Mouse (Mus musculus) lung, embryonic 15.5 days (tissue): ENCODE data around the gene Brsk2. TPM values are rescaled to one million over a fixed set of nuclear protein-coding genes. Genes with fewer than 3 reads are reported as not detected.
A peak's percentile ranks its signal among the peaks of the same experiment; 100 is the strongest.

Experiments
- ATAC-seq: fragments of 200-750 bp; cut with Nextera tagmentation; 2 replicates; pipeline ENCODE4 v1.8.0; 2017; ENCODE audit warnings: moderate number of reproducible peaks, borderline replicate concordance; ENCODE audit not compliant: low FRiP score, low TSS enrichment; ENCODE audit errors: extremely low read depth
- H3K27ac ChIP-seq: fragments of 300-500 bp; sonication (generic); 2 replicates; pipeline ENCODE4 v1.5.1; 2015; ENCODE audit warnings: moderate library complexity, mild to moderate bottlenecking, inconsistent platforms
- H3K27me3 ChIP-seq: fragments of 300-500 bp; sonication (generic); 2 replicates; pipeline ENCODE4 v1.6.1; 2015; ENCODE audit warnings: inconsistent platforms
- H3K36me3 ChIP-seq: fragments of 300-500 bp; sonication (generic); 2 replicates; pipeline ENCODE4 v1.6.1; 2015; ENCODE audit warnings: inconsistent platforms
- H3K4me1 ChIP-seq: fragments of 300-500 bp; sonication (generic); 2 replicates; pipeline ENCODE4 v1.6.1; 2015; ENCODE audit warnings: inconsistent platforms
- H3K4me2 ChIP-seq: fragments of 300-500 bp; sonication (generic); 2 replicates; pipeline ENCODE4 v1.6.1; 2015; ENCODE audit warnings: inconsistent platforms, mild to moderate bottlenecking, moderate library complexity
- H3K4me3 ChIP-seq: fragments of 300-500 bp; sonication (generic); 2 replicates; pipeline ENCODE4 v1.5.1; 2015; ENCODE audit warnings: mild to moderate bottlenecking, inconsistent platforms
- H3K9ac ChIP-seq: fragments of 300-500 bp; sonication (generic); 2 replicates; pipeline ENCODE4 v1.6.1; 2015; ENCODE audit warnings: inconsistent platforms
- H3K9me3 ChIP-seq: fragments of 300-500 bp; sonication (generic); 2 replicates; pipeline ENCODE4 v1.6.1; 2016; ENCODE audit warnings: inconsistent platforms
- WGBS: fragments of 180-500 bp; shearing (Covaris S2); methylation state at CpG from one replicate; pipeline ENCODE4 v1.1.7; 2015; 5-methylcytosine and 5-hydroxymethylcytosine counted together
- polyA plus RNA-seq: library from polyadenylated mRNA; unstranded; fragments of >200 nt; fragmentation: Nextera tagmentation; extraction: Ambion mirVana; gene quantifications from 2 replicates; pipeline ENCODE4 v1.2.1, GENCODE M21; 2015

The Brsk2 gene
- polyA plus RNA-seq, 1 experiment from 2014 or later: 0.69 TPM

GRCm38 (mm10) chr7:141991183-141991582 lies 41.6 kb downstream of the Brsk2 start:
- no peak overlapping the region for H3K4me3 ChIP-seq
- no peaks in the 10 kb centered on the region for H3K9me3 ChIP-seq
- H3K27ac ChIP-seq: no peak overlapping the region
- no peaks in the 10 kb centered on the region for H3K4me1 ChIP-seq
- no peak overlapping the region for H3K9ac ChIP-seq
- no peak for ATAC-seq
- H3K4me2 ChIP-seq: no peak overlapping the region
- H3K27me3 ChIP-seq: no peaks in the 10 kb centered on the region
- 54% methylated on average over 2 of the region's 2 CpGs for WGBS
- H3K36me3 ChIP-seq: no peaks in the 10 kb centered on the region

GRCm38 (mm10) chr7:141994121-141994520 lies 44.6 kb downstream of the Brsk2 start:
- Histone ChIP-seq H3K36me3 (no peaks in the 10 kb centered on the region), H3K9ac (no peak overlapping the region), H3K27ac (no peak overlapping the region), H3K27me3 (no peaks in the 10 kb centered on the region), H3K4me1 (no peaks in the 10 kb centered on the region), H3K9me3 (no peaks in the 10 kb centered on the region), H3K4me2 (no peak overlapping the region), H3K4me3 (no peak overlapping the region)
- ATAC-seq: no peak
- WGBS: 76% methylated on average over 4 of the region's 4 CpGs

GRCm38 (mm10) chr7:142000661-142001060 lies 51.1 kb downstream of the Brsk2 start:
- Histone ChIP-seq H3K36me3 (no peaks in the 10 kb centered on the region), H3K9ac (no peak overlapping the region), H3K9me3 (no peaks in the 10 kb centered on the region), H3K4me1 (no peaks in the 10 kb centered on the region), H3K27ac (no peak overlapping the region), H3K27me3 (no peaks in the 10 kb centered on the region), H3K4me3 (no peak overlapping the region), H3K4me2 (no peak overlapping the region)
- 95% methylated on average over 3 of the region's 3 CpGs for WGBS
- 0 out of 2 replicates have a peak, but pooled peaks have one; percentile 17 for ATAC-seq

GRCm38 (mm10) chr7:142001597-142002340 lies 52.2 kb downstream of the Brsk2 start:
- Histone ChIP-seq H3K27me3 (no peaks in the 10 kb centered on the region), H3K9ac (no peak overlapping the region), H3K36me3 (no peaks in the 10 kb centered on the region), H3K4me3 (no peak overlapping the region), H3K4me2 (no peak overlapping the region), H3K9me3 (no peaks in the 10 kb centered on the region), H3K27ac (no peak overlapping the region), H3K4me1 (no peaks in the 10 kb centered on the region)
- 71% methylated on average over 22 of the region's 22 CpGs for WGBS
- peak; percentile 36; the same call in 1 of the 2 replicates for ATAC-seq

- Histone ChIP-seq H3K36me3 (peaks cover 18% of the 10 kb centered on the region), H3K9me3 (no peaks in the 10 kb centered on the region), H3K4me2 (no peak overlapping the region), H3K27ac (no peak overlapping the region), H3K27me3 (no peaks in the 10 kb centered on the region), H3K4me3 (no peak overlapping the region), H3K9ac (no peak overlapping the region), H3K4me1 (peaks cover 4% of the 10 kb centered on the region)
- no peak for ATAC-seq
- WGBS: 59% methylated on average over 1 of the region's 1 CpGs
Measured at GRCm38 (mm10) chr7:142016562-142016961, 67.0 kb downstream of the Brsk2 start.

- 47% methylated on average over 2 of the region's 2 CpGs for WGBS
- no peak overlapping the region for H3K9ac ChIP-seq
Measured at GRCm38 (mm10) chr7:142019699-142020098, 70.1 kb downstream of the Brsk2 start.

GRCm38 (mm10) chr7:142020827-142021226 lies 71.3 kb downstream of the Brsk2 start:
- peaks cover 7% of the 10 kb centered on the region; the same call in 1 of the 2 replicates for H3K36me3 ChIP-seq
- 47% methylated on average over 3 of the region's 3 CpGs for WGBS
- H3K4me2 ChIP-seq: no peak overlapping the region
- no peak overlapping the region for H3K9ac ChIP-seq
- ATAC-seq: no peak
- H3K27me3 ChIP-seq: no peaks in the 10 kb centered on the region
- H3K9me3 ChIP-seq: no peaks in the 10 kb centered on the region
- H3K4me1 ChIP-seq: peaks cover 26% of the 10 kb centered on the region
- H3K27ac ChIP-seq: peak overlapping the region; percentile 14; the same call in 1 of the 2 replicates
- H3K4me3 ChIP-seq: no peak overlapping the region

More at GRCm38 (mm10) chr7:142019699-142020098, 70.1 kb downstream of the Brsk2 start:
- H3K4me3 ChIP-seq: no peak overlapping the region
- no peaks in the 10 kb centered on the region for H3K9me3 ChIP-seq
- no peak for ATAC-seq
- peaks cover 15% of the 10 kb centered on the region for H3K4me1 ChIP-seq
- H3K27me3 ChIP-seq: no peaks in the 10 kb centered on the region
- peaks cover 8% of the 10 kb centered on the region; the same call in 1 of the 2 replicates for H3K36me3 ChIP-seq
- no peak overlapping the region for H3K27ac ChIP-seq
- no peak overlapping the region for H3K4me2 ChIP-seq

GRCm38 (mm10) chr7:142025196-142025595 lies 75.6 kb downstream of the Brsk2 start:
- no peak overlapping the region; the same call in 1 of the 2 replicates for H3K4me2 ChIP-seq
- H3K27ac ChIP-seq: peak overlapping the region; percentile 58
- ATAC-seq: peak; percentile 68; the same call in 1 of the 2 replicates
- WGBS: 28% methylated on average over 2 of the region's 2 CpGs
- no peak overlapping the region for H3K9ac ChIP-seq
- H3K4me3 ChIP-seq: no peak overlapping the region
- no peaks in the 10 kb centered on the region for H3K9me3 ChIP-seq
- no peaks in the 10 kb centered on the region for H3K36me3 ChIP-seq
- peaks cover 33% of the 10 kb centered on the region for H3K4me1 ChIP-seq
- H3K27me3 ChIP-seq: no peaks in the 10 kb centered on the region

GRCm38 (mm10) chr7:142025926-142026325 lies 76.4 kb downstream of the Brsk2 start:
- peak; percentile 45 for ATAC-seq
- no peak overlapping the region for H3K4me2 ChIP-seq
- WGBS: 61% methylated on average over 4 of the region's 4 CpGs
- H3K9me3 ChIP-seq: no peaks in the 10 kb centered on the region
- no peaks in the 10 kb centered on the region for H3K36me3 ChIP-seq
- H3K4me3 ChIP-seq: no peak overlapping the region
- H3K27ac ChIP-seq: peak overlapping the region; percentile 58
- peaks cover 33% of the 10 kb centered on the region for H3K4me1 ChIP-seq
- no peak overlapping the region for H3K9ac ChIP-seq
- H3K27me3 ChIP-seq: no peaks in the 10 kb centered on the region

GRCm38 (mm10) chr7:142030073-142030472 lies 80.5 kb downstream of the Brsk2 start:
- no peak for ATAC-seq
- no peaks in the 10 kb centered on the region for H3K9me3 ChIP-seq
- H3K4me1 ChIP-seq: peaks cover 28% of the 10 kb centered on the region
- no peak overlapping the region for H3K4me3 ChIP-seq
- H3K27ac ChIP-seq: no peak overlapping the region
- H3K4me2 ChIP-seq: no peak overlapping the region
- no peaks in the 10 kb centered on the region for H3K27me3 ChIP-seq
- H3K36me3 ChIP-seq: no peaks in the 10 kb centered on the region
- H3K9ac ChIP-seq: no peak overlapping the region

- no peaks in the 10 kb centered on the region for H3K27me3 ChIP-seq
- 50% methylated on average over 2 of the region's 2 CpGs for WGBS
- no peak overlapping the region for H3K9ac ChIP-seq
- no peak for ATAC-seq
- no peak overlapping the region for H3K4me3 ChIP-seq
- H3K9me3 ChIP-seq: no peaks in the 10 kb centered on the region
- H3K4me1 ChIP-seq: peaks cover 19% of the 10 kb centered on the region; the same call in 1 of the 2 replicates
- H3K27ac ChIP-seq: 0 out of 2 replicates have a peak overlapping the region, but pooled peaks have one; percentile 21
- no peak overlapping the region for H3K4me2 ChIP-seq
- 0 out of 2 replicates have a peak, but pooled peaks cover 1% of the 10 kb centered on the region for H3K36me3 ChIP-seq
Measured at GRCm38 (mm10) chr7:142034198-142034597, 84.6 kb downstream of the Brsk2 start.

GRCm38 (mm10) chr7:142035048-142035811 lies 85.7 kb downstream of the Brsk2 start:
- no peak for ATAC-seq

More at GRCm38 (mm10) chr7:142035048-142035811, 85.7 kb downstream of the Brsk2 start:
- no peaks in the 10 kb centered on the region for H3K9me3 ChIP-seq
- H3K4me1 ChIP-seq: peaks cover 19% of the 10 kb centered on the region; the same call in 1 of the 2 replicates
- H3K4me2 ChIP-seq: no peak overlapping the region
- H3K36me3 ChIP-seq: 0 out of 2 replicates have a peak, but pooled peaks cover 3% of the 10 kb centered on the region
- H3K27ac ChIP-seq: peak overlapping the region; percentile 37; the same call in 1 of the 2 replicates
- H3K9ac ChIP-seq: no peak overlapping the region
- H3K4me3 ChIP-seq: no peak overlapping the region
- no peaks in the 10 kb centered on the region for H3K27me3 ChIP-seq
- 40% methylated on average over 2 of the region's 2 CpGs for WGBS
